Mouse (Mus musculus) c-Kit-positive CD71-positive TER-119-positive erythroid progenitor cells, embryonic 14.5 days (primary cell): ENCODE results near the gene AC124108.1.

ENCODE experiments used
- DNase-seq: peaks from one replicate; pipeline ENCODE4 v3.0.0-alpha.2; 2013; ENCODE audit warnings: low spot score

Gene AC124108.1

GRCm38 (mm10) chr1:132245010-132245409 lies 53.8 kb downstream of the AC124108.1 start:
- no peak for DNase-seq

GRCm38 (mm10) chr1:132246137-132246536 lies 54.9 kb downstream of the AC124108.1 start:
- DNase-seq = no peak

GRCm38 (mm10) chr1:132246641-132247040 lies 55.4 kb downstream of the AC124108.1 start:
- DNase-seq = no peak

- no peak for DNase-seq
Observed at GRCm38 (mm10) chr1:132254467-132254866, 63.2 kb downstream of the AC124108.1 start.
